Mouse (Mus musculus): ENCODE results near the gene Iqgap3.

The Iqgap3 gene

DNA sequence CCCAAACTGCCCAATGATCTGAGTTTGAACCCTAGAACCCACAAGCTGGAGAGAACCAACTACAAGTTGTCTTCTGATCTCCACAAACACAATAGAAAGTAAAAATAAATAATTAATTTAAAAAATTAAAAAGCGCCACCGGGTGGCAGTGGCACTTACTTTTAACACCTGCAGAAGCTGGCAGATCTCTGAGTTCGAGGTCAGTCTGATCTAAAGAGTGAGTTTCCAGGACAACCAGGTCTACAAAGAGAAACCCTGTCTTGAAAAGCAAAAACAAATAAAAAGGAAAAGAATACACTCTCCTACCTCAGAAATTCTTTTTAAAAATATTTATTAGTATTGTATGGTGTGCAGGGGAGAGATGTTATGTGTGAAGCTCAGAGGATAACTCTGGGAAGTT is 56.0 kb downstream of the Iqgap3 start:
- peak in 1 of 2 experiments; percentile 73 for DNase-seq (ENCODE audit: inconsistent age in 2 of 2, low spot score in 1 of 2)

DNA sequence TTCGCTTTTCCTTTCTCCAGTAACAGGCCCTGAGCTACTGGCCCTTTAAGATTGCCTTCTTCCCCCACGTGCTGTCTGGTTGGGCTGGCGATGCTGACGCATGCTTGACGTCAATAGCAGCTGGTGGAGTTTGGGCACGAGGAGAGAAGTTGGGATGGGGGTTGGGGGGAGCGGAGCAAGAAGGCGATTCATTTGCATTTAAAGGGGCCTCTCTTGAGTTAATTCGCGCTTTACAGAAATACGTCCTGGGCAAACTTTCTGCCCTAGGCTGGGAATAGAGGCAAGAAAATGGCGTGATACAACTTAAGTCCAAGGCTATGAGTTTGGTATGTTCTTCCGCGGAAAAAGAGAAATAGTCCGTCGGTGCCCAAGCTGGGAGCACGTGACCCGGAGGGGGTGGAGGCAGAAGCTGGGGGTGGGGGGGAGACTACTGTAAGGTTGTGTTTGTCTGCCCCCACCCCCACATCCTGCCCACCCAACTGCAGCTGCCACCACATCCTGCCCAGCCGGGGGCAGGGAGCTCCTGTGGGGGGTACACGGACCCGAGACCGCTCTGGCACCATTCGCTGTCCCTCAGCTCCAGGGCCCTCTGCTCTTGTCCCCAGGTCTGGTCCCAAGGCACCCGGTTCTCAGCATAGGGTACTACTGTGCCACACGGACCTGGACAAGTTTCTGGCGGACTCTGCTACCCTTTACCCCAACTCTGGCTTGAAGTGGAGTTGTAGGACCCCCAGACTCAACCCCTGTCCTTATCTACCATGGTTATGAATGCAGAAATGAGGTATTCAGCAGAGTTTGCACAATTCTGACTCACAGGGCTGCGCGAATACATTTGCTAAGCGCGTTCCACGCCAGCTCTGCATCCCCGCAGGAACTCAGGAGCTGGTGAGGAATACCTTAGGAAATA is 56.8 kb downstream of the Iqgap3 start:
- DNase-seq (ENCODE audit: inconsistent age in 2 of 2, low spot score in 1 of 2) = peak; percentile 97 to 99

DNA sequence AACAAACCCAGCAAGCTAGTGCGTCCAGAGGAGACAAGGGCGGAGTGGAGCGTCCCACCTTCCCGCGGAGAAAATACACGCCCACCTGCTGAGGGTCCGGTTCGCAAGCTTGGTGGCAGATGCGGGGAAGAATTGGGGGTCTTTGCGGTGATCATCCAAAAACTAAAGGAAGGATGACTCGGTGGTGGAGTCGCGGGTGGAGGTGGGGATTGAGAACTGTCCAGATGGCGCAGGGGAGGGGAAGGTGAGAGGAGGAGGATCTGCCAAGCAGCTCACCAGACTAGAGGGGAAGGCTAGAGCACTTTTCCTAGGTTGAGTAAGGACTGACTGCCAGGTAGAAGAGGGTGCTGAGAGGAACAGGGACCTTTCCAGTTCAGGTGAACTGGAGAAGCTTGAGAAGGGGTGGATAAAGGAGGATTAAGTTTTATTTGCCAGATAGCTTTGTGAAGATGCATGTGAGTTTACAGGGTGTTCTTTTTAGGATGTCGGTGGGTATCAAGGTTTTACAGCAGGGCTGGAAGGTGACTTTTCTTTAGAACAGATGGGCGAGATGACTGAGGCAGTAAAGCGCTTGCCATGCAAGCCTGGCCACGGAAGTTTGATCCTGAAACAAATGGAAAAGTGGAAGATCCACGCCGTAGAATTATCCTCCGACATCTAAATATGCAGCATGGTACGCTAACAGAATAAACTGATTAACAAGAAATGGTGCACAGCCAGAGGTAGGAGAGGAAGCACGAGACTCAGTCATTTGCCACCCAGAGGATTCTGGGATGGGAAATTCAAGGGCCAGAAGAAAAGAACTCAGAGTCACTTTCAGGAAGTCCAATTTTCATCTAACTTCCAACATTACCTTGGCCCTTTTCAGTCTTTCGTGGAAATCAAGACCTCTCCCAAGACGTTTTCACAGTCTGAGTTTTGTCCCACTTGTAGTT is 57.7 kb downstream of the Iqgap3 start:
- no peak for DNase-seq (ENCODE audit: inconsistent age in 2 of 2, low spot score in 1 of 2)

DNA sequence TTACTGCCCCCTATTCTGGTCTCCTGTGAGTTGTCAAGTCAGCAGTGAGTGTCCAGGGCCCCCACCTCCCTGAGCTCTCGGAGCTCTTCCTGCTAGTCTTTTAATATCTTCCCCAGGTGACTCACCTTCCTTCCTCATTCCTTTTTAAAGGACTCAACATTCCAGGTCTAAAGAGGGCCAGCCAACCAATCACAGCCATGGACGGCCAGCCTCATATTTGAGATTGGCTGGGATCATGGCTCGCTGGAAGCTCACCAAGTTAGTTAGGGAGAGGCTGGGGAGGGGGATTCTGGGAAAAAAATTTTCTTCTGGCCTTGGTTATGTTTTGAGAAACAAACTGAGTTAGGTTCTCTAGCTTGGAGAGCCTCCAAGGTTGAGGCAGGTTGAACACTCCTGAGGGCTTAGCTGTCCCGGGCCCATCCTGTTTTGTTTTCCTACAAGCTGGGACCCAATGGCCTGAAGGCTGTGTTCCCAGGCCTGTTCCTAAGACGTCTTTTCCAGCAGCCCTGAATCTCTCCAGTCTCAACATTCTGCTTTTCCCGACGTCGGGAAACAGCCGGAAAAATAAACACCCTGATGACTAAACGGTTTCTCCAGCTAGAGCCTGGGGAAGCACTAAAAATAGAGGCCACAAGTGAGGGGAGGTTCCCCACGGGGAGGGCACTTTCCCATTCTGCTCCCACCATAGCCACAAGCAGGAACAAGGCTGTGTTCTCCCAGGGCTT is 58.6 kb downstream of the Iqgap3 start:
- DNase-seq (ENCODE audit: inconsistent age in 2 of 2, low spot score in 1 of 2) = peak in 1 of 2 experiments; percentile 76

DNA sequence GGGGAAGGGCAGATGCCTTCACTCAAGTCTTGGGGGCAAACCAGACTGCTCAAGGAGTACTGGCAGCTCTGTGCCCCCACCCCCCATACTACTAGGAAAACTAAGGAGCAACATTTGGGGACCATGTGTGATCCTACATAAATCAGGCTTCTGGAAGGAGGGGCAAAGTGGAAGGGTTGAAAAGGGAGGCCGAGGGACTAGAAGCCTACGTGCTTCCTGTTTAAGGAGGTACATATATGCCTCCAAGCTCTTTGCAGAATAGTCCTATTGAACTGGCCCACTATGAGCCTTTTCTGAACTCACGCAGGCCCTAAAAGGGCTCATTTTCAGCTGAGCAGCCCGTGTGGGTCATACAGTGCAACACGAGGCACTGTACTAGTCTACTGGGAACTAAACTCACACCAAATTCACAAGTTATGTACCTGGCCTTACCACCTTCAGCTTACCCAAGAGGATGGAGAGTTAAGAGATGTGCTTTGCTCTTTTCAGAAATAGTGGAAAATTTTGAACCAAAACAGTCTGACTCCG is 59.2 kb downstream of the Iqgap3 start:
- DNase-seq (ENCODE audit: inconsistent age in 2 of 2, low spot score in 1 of 2) = peak in 1 of 2 experiments; percentile 67

DNA sequence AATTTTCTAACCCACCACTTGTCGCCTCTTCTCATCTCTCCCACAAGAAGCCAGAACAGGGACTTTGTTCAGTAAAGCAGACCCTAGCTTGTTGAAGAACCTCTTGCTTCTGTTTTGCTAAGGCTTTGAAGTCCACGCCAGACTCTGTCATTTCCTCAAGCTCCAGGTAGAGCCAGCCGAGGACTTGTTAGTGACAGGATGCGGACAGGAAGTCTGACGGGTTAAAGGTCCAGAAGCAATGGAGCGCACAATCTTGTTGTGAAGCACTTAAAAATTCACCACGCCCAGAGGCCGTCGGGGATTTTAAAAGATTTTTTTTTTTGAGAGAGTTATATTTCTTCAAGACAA is 59.6 kb downstream of the Iqgap3 start:
- no peak for DNase-seq (ENCODE audit: inconsistent age in 2 of 2, low spot score in 1 of 2)

DNA sequence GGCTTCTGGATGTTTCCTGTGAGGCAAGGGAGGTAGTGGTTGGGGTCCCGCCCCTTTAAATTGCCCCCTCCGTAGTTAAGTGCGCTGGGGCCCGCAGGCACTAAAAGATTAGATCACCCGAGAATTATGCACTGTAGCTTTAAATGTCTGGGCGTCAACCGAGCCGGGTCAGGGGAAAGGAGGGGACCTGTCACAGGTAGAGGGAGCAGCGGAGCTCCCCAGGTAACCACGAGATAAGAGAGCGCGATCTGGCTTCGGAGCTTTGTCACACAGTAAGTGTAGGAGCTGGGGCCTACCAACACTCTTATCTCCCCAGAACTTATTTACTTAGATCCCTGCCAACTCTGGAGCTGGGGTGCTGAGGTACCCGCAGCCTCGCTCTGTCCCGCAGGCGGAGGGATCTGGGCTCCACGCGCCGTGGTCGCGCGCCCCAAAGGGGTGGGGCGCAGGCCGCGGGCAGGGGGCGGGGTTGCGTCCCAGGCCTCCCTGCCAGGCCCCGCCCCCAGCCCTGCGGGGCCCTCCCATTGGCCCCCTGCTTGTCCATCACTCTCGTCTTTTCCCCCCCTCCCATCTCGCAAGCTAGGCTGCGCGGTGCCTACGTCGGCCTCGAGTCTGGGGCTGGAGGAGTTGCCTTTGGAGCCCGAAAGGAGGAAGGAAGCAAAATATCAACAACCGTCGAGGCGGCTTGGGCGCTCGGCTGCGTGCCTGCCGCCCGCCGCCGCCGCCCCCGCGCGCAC is 60.2 kb downstream of the Iqgap3 start, which contains the start of gene Mef2d:
TSS of gene Mef2d (plus strand) at position 586 of the 737 bp plus-strand sequence.
- peak; percentile 97 to 99 for DNase-seq (ENCODE audit: inconsistent age in 2 of 2, low spot score in 1 of 2)

DNA sequence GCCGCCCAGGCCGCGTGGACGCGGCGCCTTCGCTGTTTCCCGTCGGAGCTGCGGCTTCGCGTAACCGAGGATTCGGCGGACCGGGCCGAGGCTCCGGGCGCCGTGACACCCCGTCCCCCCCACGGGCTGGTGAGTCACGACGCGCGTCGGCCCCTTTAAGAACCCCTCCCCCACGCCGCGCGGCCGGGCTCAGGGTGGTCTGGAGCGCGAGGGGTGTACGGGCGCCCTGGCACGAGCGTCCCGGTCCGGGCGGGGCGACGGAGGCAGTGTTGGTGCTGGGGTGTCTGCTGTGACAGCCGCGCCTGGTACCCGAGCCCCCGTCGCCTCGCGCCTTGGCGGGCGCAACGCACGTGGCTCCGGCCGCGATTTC is 60.8 kb downstream of the Iqgap3 start:
- DNase-seq (ENCODE audit: inconsistent age in 2 of 2, low spot score in 1 of 2) = no peak

DNA sequence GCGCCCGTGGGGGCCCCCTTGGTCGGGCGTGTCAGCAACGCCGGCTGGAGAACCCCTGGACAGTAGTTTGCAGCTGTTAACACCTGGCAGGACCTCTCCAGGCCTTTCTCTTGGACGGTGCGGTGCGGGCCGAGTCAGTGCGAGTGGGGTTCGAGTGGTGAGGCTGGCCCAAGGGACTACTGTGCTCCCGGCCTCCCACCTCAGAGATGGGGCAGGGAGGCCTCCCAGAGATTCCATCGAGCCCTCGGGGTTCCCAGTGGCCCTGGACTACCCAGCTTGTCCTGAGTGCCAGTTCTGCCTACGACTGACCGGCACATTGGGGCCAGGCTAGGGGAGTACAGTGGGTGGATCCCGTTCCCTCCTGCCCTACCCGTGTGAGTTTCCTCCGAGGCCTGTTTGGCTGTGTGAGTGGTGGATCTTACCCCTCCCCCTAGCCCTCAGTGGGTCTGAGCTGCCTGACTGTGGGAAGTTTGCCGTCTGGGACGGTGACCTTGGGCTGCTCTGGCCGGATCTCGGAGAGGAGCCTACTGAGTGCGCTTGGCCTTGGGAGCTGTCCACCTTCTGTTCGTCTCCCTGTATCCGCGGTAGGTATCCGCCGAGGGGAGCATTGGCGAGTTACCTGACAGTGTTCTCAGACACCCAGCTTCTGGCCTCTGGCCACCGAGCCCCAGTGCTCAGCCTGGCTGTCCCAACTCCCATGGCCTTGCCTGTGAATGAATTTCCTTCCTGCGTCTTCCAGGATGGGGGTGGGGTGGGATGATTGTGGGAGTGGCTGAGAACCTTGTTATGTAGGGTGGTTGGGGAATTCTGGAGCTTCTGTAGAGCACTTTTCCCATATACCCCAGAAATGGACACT is 61.4 kb downstream of the Iqgap3 start:
- peak; percentile 87 to 95 for DNase-seq (ENCODE audit: inconsistent age in 2 of 2, low spot score in 1 of 2)

DNA sequence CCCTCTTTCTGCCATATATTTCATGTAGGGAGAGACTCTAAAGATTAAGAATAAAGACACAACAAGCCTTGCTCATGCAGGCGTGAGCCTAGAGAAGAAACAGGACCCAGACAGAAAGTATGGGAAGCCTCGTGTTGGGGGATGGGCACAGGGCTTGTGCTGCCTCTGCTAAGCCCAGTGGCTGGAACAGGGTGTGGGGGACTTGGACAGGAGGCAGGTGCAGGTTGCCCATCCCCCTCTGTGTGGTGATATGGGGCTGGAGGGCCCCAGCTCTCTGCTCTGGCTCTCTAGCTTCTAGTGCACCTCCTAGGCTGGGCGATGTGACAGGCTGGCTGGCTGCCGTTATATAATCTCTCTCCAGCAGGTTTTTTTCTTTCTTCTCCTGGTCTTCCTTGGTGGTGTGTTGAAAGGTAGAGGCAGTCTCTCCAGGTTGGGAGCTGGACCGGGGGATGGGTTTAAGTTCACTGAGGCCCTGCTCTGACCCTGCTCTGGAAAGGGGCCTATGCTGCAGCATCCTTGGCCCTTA is 62.3 kb downstream of the Iqgap3 start:
- peak; percentile 68 to 89 for DNase-seq (ENCODE audit: inconsistent age in 2 of 2, low spot score in 1 of 2)

DNA sequence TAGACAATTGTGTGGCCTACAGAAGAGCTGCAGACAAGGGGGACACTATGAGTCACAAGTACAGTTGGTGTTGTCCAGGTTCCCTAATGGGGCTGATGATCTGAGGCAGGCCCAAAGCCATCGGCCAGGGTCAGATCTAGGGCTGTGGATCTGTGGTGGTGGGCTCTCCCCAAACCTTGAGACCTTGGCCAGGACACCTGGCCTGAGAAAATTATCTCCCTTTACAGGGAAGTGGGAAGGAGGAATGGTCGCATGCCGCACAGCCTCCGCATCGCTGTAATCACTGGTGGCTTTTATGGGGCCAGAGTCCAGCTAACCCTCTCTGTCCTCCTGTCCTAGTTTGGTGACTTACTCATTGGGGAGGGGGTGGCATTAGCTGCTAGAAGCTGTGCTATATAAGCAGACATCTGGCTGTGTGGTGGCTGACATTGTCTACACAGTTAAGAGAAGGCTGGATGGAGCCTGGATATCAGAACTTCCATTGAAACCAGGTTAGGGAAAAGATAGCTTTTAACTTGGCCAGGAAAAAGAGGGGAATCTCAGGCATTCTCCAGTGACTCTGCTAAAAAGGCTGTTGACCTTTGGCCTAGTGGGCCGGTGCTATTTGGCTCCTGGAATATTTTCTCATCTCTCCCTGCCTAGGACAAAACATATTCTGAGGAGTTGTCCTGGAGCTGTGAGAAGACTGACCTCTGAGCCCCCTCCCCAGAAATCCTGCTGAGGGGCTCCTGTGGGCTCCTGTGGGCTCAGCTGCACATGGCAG is 63.1 kb downstream of the Iqgap3 start:
- peak; percentile 51 to 73 for DNase-seq (ENCODE audit: inconsistent age in 2 of 2, low spot score in 1 of 2)

DNA sequence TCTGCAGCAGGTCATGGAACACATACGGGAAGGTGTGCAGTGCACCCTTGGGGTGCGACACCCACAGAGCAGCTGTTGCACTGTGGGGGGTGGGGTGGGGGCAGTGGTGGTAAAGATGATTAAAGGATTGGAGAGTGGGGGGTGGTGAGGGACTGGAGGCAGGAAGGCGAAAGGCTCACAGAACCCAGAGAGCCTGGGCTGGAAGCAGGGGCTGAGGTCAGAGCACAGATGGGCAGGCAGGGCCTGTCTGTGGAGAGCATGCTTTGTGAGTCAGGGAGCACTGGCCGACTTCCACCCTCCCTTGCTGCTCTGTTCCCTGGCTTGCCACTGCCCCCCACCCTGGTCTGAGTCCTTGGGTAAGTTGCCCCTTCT is 63.6 kb downstream of the Iqgap3 start:
- DNase-seq (ENCODE audit: inconsistent age in 2 of 2, low spot score in 1 of 2) = peak; percentile 77 to 82

DNA sequence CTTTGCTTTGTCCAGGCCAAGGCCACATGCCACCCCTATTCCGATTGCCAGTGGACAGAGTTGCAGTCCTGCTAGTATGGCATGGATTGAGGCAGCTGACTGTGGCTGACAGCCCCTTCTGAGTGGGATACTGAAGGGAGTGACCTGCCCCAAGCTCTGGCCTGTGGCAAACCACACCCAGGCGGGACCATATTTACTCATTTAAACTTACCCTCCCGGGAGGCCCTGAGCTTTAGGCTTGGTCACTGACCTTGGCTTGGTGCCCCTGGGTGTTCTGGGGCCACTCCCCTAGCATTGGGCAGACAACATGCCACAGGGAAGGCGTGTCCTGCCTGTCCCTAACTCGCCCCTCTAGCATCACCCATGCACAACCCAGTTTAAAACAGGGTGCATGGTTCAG is 64.2 kb downstream of the Iqgap3 start:
- peak; percentile 83 to 90 for DNase-seq (ENCODE audit: inconsistent age in 2 of 2, low spot score in 1 of 2)

DNA sequence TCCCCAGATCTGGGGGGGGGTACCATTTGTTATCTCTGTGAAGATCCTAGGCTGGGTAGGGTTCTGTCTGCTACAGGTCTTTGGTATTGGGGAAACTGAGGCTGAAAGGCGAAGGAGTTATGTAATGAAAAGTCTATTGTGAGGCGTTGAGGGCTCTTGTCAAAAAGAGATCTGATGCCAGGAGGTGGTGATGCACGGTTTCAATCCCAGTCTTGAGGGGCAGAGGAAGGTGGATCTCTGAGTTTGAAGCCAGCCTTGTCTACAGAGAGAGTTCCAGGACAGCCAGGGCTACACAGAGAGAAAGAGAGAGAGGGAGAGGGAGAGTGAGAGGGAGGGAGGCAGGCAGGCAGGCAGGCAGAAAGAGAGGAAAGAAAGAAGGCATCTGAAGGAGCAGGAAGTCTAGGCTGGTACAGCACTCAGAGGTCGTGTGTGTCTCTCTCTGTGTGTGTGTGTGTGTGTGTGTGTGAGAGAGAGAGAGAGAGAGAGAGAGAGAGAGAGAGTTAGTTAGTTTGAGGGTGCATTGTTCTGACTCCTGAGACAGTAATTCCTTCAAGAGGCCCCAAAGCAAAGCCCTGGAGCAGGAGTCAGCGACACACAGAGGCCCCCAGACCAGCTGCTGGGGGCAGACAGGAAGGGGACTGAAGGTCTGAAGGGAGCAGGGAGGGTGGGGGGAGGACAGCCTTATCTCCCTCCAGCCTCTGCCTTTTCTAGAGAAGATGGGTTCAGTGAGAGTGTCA is 64.8 kb downstream of the Iqgap3 start:
- DNase-seq (ENCODE audit: inconsistent age in 2 of 2, low spot score in 1 of 2) = no peak

DNA sequence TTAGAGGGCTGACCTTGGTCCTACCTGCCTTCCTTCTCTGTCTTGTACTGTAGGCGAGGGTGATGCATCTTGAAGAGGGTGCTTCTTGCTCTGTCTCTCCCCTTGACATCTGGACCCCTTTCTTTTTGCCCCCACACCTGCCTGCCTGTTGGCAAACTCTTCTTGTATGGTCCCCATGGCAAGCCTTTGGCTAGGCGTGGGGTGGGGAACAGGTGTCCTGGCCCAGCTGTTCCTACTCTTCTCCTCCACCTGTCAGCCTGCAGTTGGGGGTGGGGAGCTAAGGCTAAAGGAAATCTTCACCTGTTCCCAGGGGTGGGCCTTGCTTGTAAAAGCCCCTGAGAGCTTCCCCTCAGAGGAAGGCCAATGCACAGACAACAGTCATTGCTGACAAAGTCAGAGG is 65.7 kb downstream of the Iqgap3 start:
- no peak for DNase-seq (ENCODE audit: inconsistent age in 2 of 2, low spot score in 1 of 2)

DNA sequence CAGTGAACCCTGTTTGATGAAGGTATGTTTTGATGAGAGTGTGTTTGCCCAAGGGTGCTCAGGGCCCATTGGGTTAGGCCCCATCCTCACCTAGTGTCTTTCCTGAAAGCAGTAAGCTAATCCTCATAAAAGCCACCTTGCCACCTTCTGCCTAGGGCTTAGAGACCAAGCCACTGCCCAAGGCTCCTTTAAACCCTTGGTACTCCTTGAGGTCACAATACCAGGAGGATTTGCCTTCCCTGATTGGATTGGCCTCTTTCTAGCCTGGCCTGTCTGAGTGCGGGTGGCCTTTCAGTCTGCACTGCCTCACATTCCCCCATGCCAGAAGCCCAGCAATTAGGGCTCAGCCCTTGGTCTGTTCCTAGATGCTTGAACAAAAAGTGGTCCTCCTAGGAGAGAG is 66.1 kb downstream of the Iqgap3 start:
- no peak for DNase-seq (ENCODE audit: inconsistent age in 2 of 2, low spot score in 1 of 2)

DNA sequence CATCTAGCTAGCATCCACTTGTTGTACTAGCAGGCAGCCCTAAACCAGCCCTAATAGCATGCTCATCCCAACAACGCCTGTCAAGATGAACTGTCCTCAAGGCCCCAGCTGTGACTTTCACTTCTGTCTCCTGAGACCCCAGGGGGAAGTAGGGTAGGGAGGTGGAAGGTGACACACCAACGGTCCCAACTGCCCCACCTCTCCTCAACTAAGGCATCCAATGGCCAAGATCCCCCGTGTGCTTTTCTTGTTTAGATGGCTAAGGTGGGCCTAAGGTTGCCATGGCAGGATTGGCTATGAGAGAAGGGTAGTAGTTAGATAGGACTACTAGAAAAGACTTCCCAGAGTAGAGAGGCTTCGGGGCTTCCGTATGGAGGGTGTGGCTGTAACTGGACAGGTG is 66.6 kb downstream of the Iqgap3 start:
- DNase-seq (ENCODE audit: inconsistent age in 2 of 2, low spot score in 1 of 2) = peak in 1 of 2 experiments; percentile 58

All from adrenal gland, adult (tissue).